Mouse (Mus musculus) liver, embryonic 16.5 days (tissue): ENCODE data around the gene Nip7. TPM values are rescaled to one million over a fixed set of nuclear protein-coding genes. Genes with fewer than 3 reads are reported as not detected.

ENCODE experiments used
- ATAC-seq: fragments of 200-750 bp; cut with Nextera tagmentation; 2 replicates; pipeline ENCODE4 v1.8.0; 2017; ENCODE audit warnings: low read depth, mild to moderate bottlenecking, moderate number of reproducible peaks, moderate library complexity
- H3K27ac ChIP-seq: fragments of 300-500 bp; sonication (generic); 2 replicates; pipeline ENCODE4 v1.5.1; 2014; ENCODE audit warnings: mild to moderate bottlenecking, low read length
- H3K27me3 ChIP-seq: fragments of 300-500 bp; sonication (generic); 2 replicates; pipeline ENCODE4 v1.6.1; 2014; ENCODE audit warnings: low read depth, low read length, mixed read lengths; ENCODE audit not compliant: control insufficient read depth, insufficient read depth
- H3K36me3 ChIP-seq: fragments of 300-500 bp; sonication (generic); 2 replicates; pipeline ENCODE4 v1.6.1; 2014; ENCODE audit warnings: mild to moderate bottlenecking; ENCODE audit not compliant: control insufficient read depth, insufficient read depth
- H3K4me1 ChIP-seq: fragments of 300-500 bp; sonication (generic); 2 replicates; pipeline ENCODE4 v1.6.1; 2014; ENCODE audit warnings: low read depth, low read length, mixed read lengths; ENCODE audit not compliant: control insufficient read depth
- H3K4me2 ChIP-seq: fragments of 300-500 bp; sonication (generic); 2 replicates; pipeline ENCODE4 v1.6.1; 2014; ENCODE audit warnings: low read depth, low read length, mixed read lengths
- H3K4me3 ChIP-seq: fragments of 300-500 bp; sonication (generic); 2 replicates; pipeline ENCODE4 v1.5.1; 2014; ENCODE audit warnings: low read depth, mild to moderate bottlenecking, low read length
- H3K9ac ChIP-seq: fragments of 300-500 bp; sonication (generic); 2 replicates; pipeline ENCODE4 v1.6.1; 2014; ENCODE audit warnings: low read depth, low read length
- H3K9me3 ChIP-seq: fragments of 300-500 bp; sonication (generic); replicated peaks from 2 replicates; pipeline ENCODE4 v1.6.1; 2016; ENCODE audit warnings: low read length; ENCODE audit not compliant: control insufficient read depth
- WGBS: fragments of 180-500 bp; shearing (Covaris S2); extraction: QIAGEN DNeasy Blood & Tissue Kit; methylation state at CpG from one replicate; pipeline ENCODE4 v1.1.7; 2014; ENCODE audit not compliant: insufficient replicate concordance; 5-methylcytosine and 5-hydroxymethylcytosine counted together
- microRNA-seq: library from miRNA; unstranded; fragments of <30 nt; microRNA quantifications from one replicate; pipeline ENCODE4, GENCODE M21; 2016
- polyA plus RNA-seq: library from polyadenylated mRNA; unstranded; fragments of >200 nt; fragmentation: Nextera tagmentation; extraction: Ambion mirVana; gene quantifications from 2 replicates; pipeline ENCODE4 v1.2.1, GENCODE M21; 2015

Gene Nip7
- polyA plus RNA-seq, 1 experiment from 2014 or later = 25.9 TPM

GRCm38 (mm10) chr8:107109816-107110435 lies 53.2 kb downstream of the Nip7 start:
- no peaks in the 10 kb centered on the region for H3K27me3 ChIP-seq
- H3K4me2 ChIP-seq = no peak overlapping the region
- no peak for ATAC-seq
- no peaks in the 10 kb centered on the region for H3K4me1 ChIP-seq
- H3K27ac ChIP-seq = no peak overlapping the region
- 58% methylated on average over 5 of the region's 5 CpGs for WGBS
- H3K9me3 ChIP-seq = no peaks in the 10 kb centered on the region
- H3K9ac ChIP-seq = no peak overlapping the region
- no peaks in the 10 kb centered on the region for H3K36me3 ChIP-seq
- H3K4me3 ChIP-seq = no peak overlapping the region

Small RNAs within 50 kb of the gene (microRNA-seq; reads per million reads assigned to microRNA genes)
- gene Mir7075 = 0.74 reads per million

Other genes with a start within 250 kb of the Nip7 start
- 0.02 and 0.04 TPM in 2 replicates for gene Has3, start 186.6 kb upstream of the Nip7 start, polyA plus RNA-seq
- gene Utp4, start 163.2 kb upstream of the Nip7 start, polyA plus RNA-seq = 26.1 and 27.7 TPM in 2 replicates
- gene Sntb2, start 121.1 kb upstream of the Nip7 start, polyA plus RNA-seq = 1.0 and 1.3 TPM in 2 replicates
- gene Vps4a, start 25.7 kb upstream of the Nip7 start, polyA plus RNA-seq = 20.4 and 20.9 TPM in 2 replicates
- gene Pdf, start 8.3 kb upstream of the Nip7 start, polyA plus RNA-seq = 13.5 and 14.7 TPM in 2 replicates
- gene Cog8, start 188 bp upstream of the Nip7 start, polyA plus RNA-seq = 14.1 and 14.6 TPM in 2 replicates
- 3.9 and 4.2 TPM in 2 replicates for gene Tmed6, start 8.8 kb downstream of the Nip7 start, polyA plus RNA-seq
- gene Terf2, start 39.7 kb downstream of the Nip7 start, polyA plus RNA-seq = 5.5 and 6.0 TPM in 2 replicates
- gene Cyb5b, start 93.8 kb downstream of the Nip7 start, polyA plus RNA-seq = 23.0 and 25.2 TPM in 2 replicates
- 1.5 TPM in 2 replicates for gene Nfat5, start 236.6 kb downstream of the Nip7 start, polyA plus RNA-seq